In the genomic region with DNA sequence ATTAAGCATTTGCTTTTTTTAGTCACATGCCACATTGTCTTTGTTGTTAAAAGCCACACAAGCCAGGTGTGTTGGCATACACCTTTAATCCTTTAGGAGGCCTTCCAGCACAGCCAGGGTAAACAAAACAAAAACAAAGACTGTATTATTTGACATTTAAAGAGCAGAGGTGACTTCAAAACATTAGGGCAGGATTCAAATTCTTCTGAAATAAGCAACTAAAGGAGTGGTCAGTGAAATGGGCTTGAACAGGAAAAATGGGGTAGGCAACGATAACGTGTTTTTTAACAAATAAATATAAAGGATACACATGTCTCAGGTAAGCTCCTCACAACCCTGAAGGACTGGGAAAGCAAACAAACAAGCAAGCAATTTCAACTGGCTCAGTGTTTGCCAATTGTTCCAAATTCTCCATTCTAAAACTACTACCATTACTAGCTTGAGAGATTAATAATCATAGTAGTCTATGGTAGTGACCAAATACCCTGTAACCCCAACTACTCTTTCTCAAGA, we compare ENCODE assay signal across 9 mouse cellular contexts. TPM values are rescaled to one million over a fixed set of nuclear protein-coding genes. Genes with fewer than 3 reads are reported as not detected.
DNase-seq lines count a peak whose midpoint lies in the region; ATAC-seq and TF ChIP-seq lines count a peak whose summit lies in the region.
"Had no signal": no experiment of that assay in that cellular context is flagged by ENCODE, and none has a peak within 500 bp of the region (broad histone marks: within the 10 kb centered on the region; RNA-seq: fewer than 3 reads in every experiment).

No protein-coding gene starts in this region.

- H3K9me3 ChIP-seq in kidney, embryonic 16.5 days (ENCODE audit: low read length): no peaks in the 10 kb centered on the region
- no peaks in the 10 kb centered on the region for H3K9me3 ChIP-seq in hindbrain, postnatal 0 days (ENCODE audit: low read length)
- H3K9me3 ChIP-seq in midbrain, embryonic 15.5 days: no peaks in the 10 kb centered on the region

- H3K9ac ChIP-seq in kidney, embryonic 16.5 days (replicated peaks; ENCODE audit: low read length): peak overlapping the region; percentile 81
- H3K9ac ChIP-seq in hindbrain, postnatal 0 days (replicated peaks; ENCODE audit: low read length): no peak overlapping the region
- no peak overlapping the region for H3K9ac ChIP-seq in midbrain, embryonic 15.5 days

- H3K27me3 ChIP-seq in kidney, embryonic 16.5 days (ENCODE audit: insufficient read depth, low read length): no peaks in the 10 kb centered on the region
- no peaks in the 10 kb centered on the region for H3K27me3 ChIP-seq in hindbrain, postnatal 0 days (ENCODE audit: insufficient read depth, low read length)
- H3K27me3 ChIP-seq in midbrain, embryonic 15.5 days (replicated peaks): no peaks in the 10 kb centered on the region

- no peak for ATAC-seq in kidney, embryonic 16.5 days (ENCODE audit: low FRiP score, low TSS enrichment)
- ATAC-seq in hindbrain, postnatal 0 days: no peak
- ATAC-seq in midbrain, embryonic 15.5 days (replicated peaks): no peak

- no peaks in the 10 kb centered on the region for H3K36me3 ChIP-seq in kidney, embryonic 16.5 days (ENCODE audit: insufficient read depth, low read length)
- H3K36me3 ChIP-seq in hindbrain, postnatal 0 days (ENCODE audit: insufficient read depth, low read length): no peaks in the 10 kb centered on the region
- H3K36me3 ChIP-seq in midbrain, embryonic 15.5 days (replicated peaks): no peaks in the 10 kb centered on the region

- H3K4me1 ChIP-seq in kidney, embryonic 16.5 days (ENCODE audit: insufficient read depth, low read length): peaks cover 37% of the 10 kb centered on the region
- peaks cover 13% of the 10 kb centered on the region for H3K4me1 ChIP-seq in bone marrow macrophage, adult 2 months (ENCODE audit: control insufficient read depth, insufficient read depth, low read length)
- H3K4me1 ChIP-seq in hindbrain, postnatal 0 days (ENCODE audit: insufficient read depth, low read length): peaks cover 15% of the 10 kb centered on the region; the same call in 1 of the 2 replicates
- peaks cover 41% of the 10 kb centered on the region for H3K4me1 ChIP-seq in midbrain, embryonic 15.5 days

- intact Hi-C loops in left cerebral cortex, postnatal 4 days (cut with DNase I): loop anchor here (10.0 kb wide), 1 partner anchor 305 kb away; a partner anchor contains a TSS

- H3K27ac ChIP-seq in kidney, embryonic 16.5 days (ENCODE audit: low read length): peak overlapping the region; percentile 98
- H3K27ac ChIP-seq in bone marrow macrophage, adult 2 months (ENCODE audit: insufficient read depth, low read depth, low read length): peak overlapping the region; percentile 55
- no peak overlapping the region for H3K27ac ChIP-seq in hindbrain, postnatal 0 days
- no peak overlapping the region for H3K27ac ChIP-seq in midbrain, embryonic 15.5 days

- peak overlapping the region; percentile 82 for H3K4me2 ChIP-seq in kidney, embryonic 16.5 days (replicated peaks; ENCODE audit: low read depth, low read length)
- H3K4me2 ChIP-seq in hindbrain, postnatal 0 days (ENCODE audit: low read depth, low read length): peak overlapping the region; percentile 62
- peak overlapping the region; percentile 87 for H3K4me2 ChIP-seq in midbrain, embryonic 15.5 days

- no peak for DNase-seq in kidney, postnatal 36 days
- DNase-seq in hindbrain, postnatal 0 days (ENCODE audit: low spot score): no peak
- no peak for DNase-seq in cerebellum, postnatal 14 days
- no peak for DNase-seq in left cerebral cortex, postnatal 4 days
- no peak for DNase-seq in adrenal gland, adult (ENCODE audit: inconsistent age in 2 of 2, low spot score in 1 of 2)
- DNase-seq: lung, postnatal 14 days had no signal

- H3K4me3 ChIP-seq in kidney, embryonic 16.5 days (ENCODE audit: low read length): peak overlapping the region; percentile 57
- H3K4me3 ChIP-seq in bone marrow macrophage, adult 2 months (ENCODE audit: insufficient read depth, low read length): peak overlapping the region; percentile 51
- no peak overlapping the region for H3K4me3 ChIP-seq in hindbrain, postnatal 0 days (ENCODE audit: low read length)
- H3K4me3 ChIP-seq in midbrain, embryonic 15.5 days: peak overlapping the region; percentile 41

- WGBS in kidney, embryonic 16.5 days: 14% methylated on average over 2 of the region's 2 CpGs
- 12% methylated on average over 2 of the region's 2 CpGs for WGBS in hindbrain, postnatal 0 days
- WGBS in midbrain, embryonic 15.5 days: 7% methylated on average over 2 of the region's 2 CpGs

- TF ChIP-seq CTCF in bone marrow macrophage, adult 2 months (IDR thresholded peaks at IDR 0.05; ENCODE audit: low read depth, low read length): no peak
- no peak for TF ChIP-seq CTCF in hindbrain, postnatal 0 days (IDR thresholded peaks at IDR 0.05; ENCODE audit: low read depth)

- TF ChIP-seq POLR2A in bone marrow macrophage, adult 2 months (IDR thresholded peaks at IDR 0.05; ENCODE audit: borderline replicate concordance, low read depth, low read length): no peak

RNA-seq across cellular contexts. Expression of a gene that starts 1.2 kb away (rescaled TPM):
- 29.5 and 30.5 TPM in 2 replicates for polyA plus RNA-seq in kidney, embryonic 16.5 days (2015; fragmentation: Nextera tagmentation; extraction: Ambion mirVana)
- 7.5 and 8.2 TPM in 2 replicates for polyA plus RNA-seq in bone marrow macrophage, adult 2 months (2012; ENCODE audit: insufficient read depth, insufficient read length, missing spikeins)
- total RNA-seq in hindbrain, postnatal 0 days (2014; rRNA removed): 20.6 and 39.3 TPM in 2 replicates
- polyA plus RNA-seq in hindbrain, postnatal 0 days (2015; fragmentation: Nextera tagmentation; extraction: Ambion mirVana): 5.1 and 5.5 TPM in 2 replicates
- polyA plus RNA-seq in midbrain, embryonic 15.5 days (2015; fragmentation: Nextera tagmentation; extraction: Ambion mirVana): 5.7 and 7.7 TPM in 2 replicates
- 10 to 100 TPM; 89.3 to 89.6 TPM for total RNA-seq in left cerebral cortex, postnatal 4 days (2021)

RNA-seq across cellular contexts. Expression of a gene that starts 2.7 kb away (rescaled TPM):
- 49.8 and 53.1 TPM in 2 replicates for polyA plus RNA-seq in kidney, embryonic 16.5 days (2015; fragmentation: Nextera tagmentation; extraction: Ambion mirVana)
- 5.0 and 7.4 TPM in 2 replicates for polyA plus RNA-seq in bone marrow macrophage, adult 2 months (2012; ENCODE audit: insufficient read depth, insufficient read length, missing spikeins)
- total RNA-seq in hindbrain, postnatal 0 days (2014; rRNA removed): 477 and 856 TPM in 2 replicates
- polyA plus RNA-seq in hindbrain, postnatal 0 days (2015; fragmentation: Nextera tagmentation; extraction: Ambion mirVana): 13.5 and 16.6 TPM in 2 replicates
- 5.4 and 6.8 TPM in 2 replicates for polyA plus RNA-seq in midbrain, embryonic 15.5 days (2015; fragmentation: Nextera tagmentation; extraction: Ambion mirVana)
- total RNA-seq in left cerebral cortex, postnatal 4 days (2021): 10 to 100 TPM; 59.9 to 64.0 TPM

RNA-seq across cellular contexts. Expression of a gene that starts 3.0 kb away (rescaled TPM):
- 20.2 and 21.5 TPM in 2 replicates for polyA plus RNA-seq in kidney, embryonic 16.5 days (2015; fragmentation: Nextera tagmentation; extraction: Ambion mirVana)
- polyA plus RNA-seq in bone marrow macrophage, adult 2 months (2012; ENCODE audit: insufficient read depth, insufficient read length, missing spikeins): 1.4 and 4.4 TPM in 2 replicates
- total RNA-seq in hindbrain, postnatal 0 days (2014; rRNA removed): 777 and 1,409 TPM in 2 replicates
- polyA plus RNA-seq in hindbrain, postnatal 0 days (2015; fragmentation: Nextera tagmentation; extraction: Ambion mirVana): 4.2 and 6.8 TPM in 2 replicates
- 2.9 and 3.0 TPM in 2 replicates for polyA plus RNA-seq in midbrain, embryonic 15.5 days (2015; fragmentation: Nextera tagmentation; extraction: Ambion mirVana)
- 10 to 100 TPM; 53.8 to 62.6 TPM for total RNA-seq in left cerebral cortex, postnatal 4 days (2021)

RNA-seq across cellular contexts. Expression of a gene that starts 4.3 kb away (rescaled TPM):
- polyA plus RNA-seq in kidney, embryonic 16.5 days (2015; fragmentation: Nextera tagmentation; extraction: Ambion mirVana): 3.8 and 8.2 TPM in 2 replicates
- 2.9 and 5.5 TPM in 2 replicates for polyA plus RNA-seq in bone marrow macrophage, adult 2 months (2012; ENCODE audit: insufficient read depth, insufficient read length, missing spikeins)
- total RNA-seq in hindbrain, postnatal 0 days (2014; rRNA removed): 468 and 587 TPM in 2 replicates
- polyA plus RNA-seq in hindbrain, postnatal 0 days (2015; fragmentation: Nextera tagmentation; extraction: Ambion mirVana): 0.84 and 1.2 TPM in 2 replicates
- polyA plus RNA-seq in midbrain, embryonic 15.5 days (2015; fragmentation: Nextera tagmentation; extraction: Ambion mirVana): 0.54 and 0.63 TPM in 2 replicates
- total RNA-seq in left cerebral cortex, postnatal 4 days (2021): 100 to 1,000 TPM in 1 of 2 experiments, 10 to 100 TPM in 1; 95.1 to 120 TPM

RNA-seq across cellular contexts. Expression of a gene that starts 4.6 kb away (rescaled TPM):
- polyA plus RNA-seq in kidney, embryonic 16.5 days (2015; fragmentation: Nextera tagmentation; extraction: Ambion mirVana): 7.8 and 9.2 TPM in 2 replicates
- polyA plus RNA-seq in bone marrow macrophage, adult 2 months (2012; ENCODE audit: insufficient read depth, insufficient read length, missing spikeins): not detected in 2 replicates
- total RNA-seq in hindbrain, postnatal 0 days (2014; rRNA removed): 67.7 and 136 TPM in 2 replicates
- polyA plus RNA-seq in hindbrain, postnatal 0 days (2015; fragmentation: Nextera tagmentation; extraction: Ambion mirVana): 2.2 and 10.5 TPM in 2 replicates
- polyA plus RNA-seq in midbrain, embryonic 15.5 days (2015; fragmentation: Nextera tagmentation; extraction: Ambion mirVana): 1.9 TPM in 1 of 2 replicates, not detected in the other
- total RNA-seq in left cerebral cortex, postnatal 4 days (2021): 100 to 1,000 TPM; 126 to 134 TPM

Comparison
In these comparisons a context has a peak if more than half of its experiments do, and no peak if none do; other contexts are left out.
1. H3K27ac ChIP-seq: peak in kidney, embryonic 16.5 days (single experiment) and bone marrow macrophage, adult 2 months (single experiment); none in hindbrain, postnatal 0 days (single experiment) and midbrain, embryonic 15.5 days (single experiment).
2. Peak in every context shown above with its lines, with median percentiles within 50 percentile points of each other: H3K4me2 ChIP-seq.